Mouse (Mus musculus): ENCODE measurements at regions not wholly inside any gene's neighbourhood (a gene's known extent, or its start where the extent isn't known, plus 50 kb on each side); places are given as distances from the start of the nearest gene placed in this dataset.

- no peak for TF ChIP-seq RAD21 (IDR thresholded peaks at IDR 0.05; ENCODE audit: low read depth, low read length)
- TF ChIP-seq CTCF (IDR thresholded peaks at IDR 0.05 in 2 of 3, conservative IDR thresholded peaks at IDR 0.05 in 1 of 3; ENCODE audit: control insufficient read depth in 1 of 3, insufficient read depth in 1 of 3, low read depth in 2 of 3, low read length in 3 of 3, poor library complexity in 1 of 3, severe bottlenecking in 1 of 3): no peak
- no peak for TF ChIP-seq MYB (IDR thresholded peaks at IDR 0.05; ENCODE audit: low read depth, low read length)
- no peak for TF ChIP-seq MAX (IDR thresholded peaks at IDR 0.05; ENCODE audit: low read length)
- TF ChIP-seq NELFE (IDR thresholded peaks at IDR 0.05; ENCODE audit: low read depth, low read length): no peak
- TF ChIP-seq EP300 (IDR thresholded peaks at IDR 0.05; ENCODE audit: low read depth in 1 of 2, low read length in 2 of 2): no peak
- TF ChIP-seq TAL1 (IDR thresholded peaks at IDR 0.05; ENCODE audit: low read length): no peak
- TF ChIP-seq MAZ (IDR thresholded peaks at IDR 0.05; ENCODE audit: low read depth, low read length): no peak
- TF ChIP-seq ZC3H11A (IDR thresholded peaks at IDR 0.05; ENCODE audit: low read depth, low read length): no peak
- TF ChIP-seq POLR2AphosphoS5 (IDR thresholded peaks at IDR 0.05; ENCODE audit: borderline replicate concordance, low read depth, low read length): no peak
- TF ChIP-seq ZNF384 (IDR thresholded peaks at IDR 0.05; ENCODE audit: low read depth, low read length): no peak
- TF ChIP-seq GABPA (IDR thresholded peaks at IDR 0.05; ENCODE audit: low read depth, low read length): no peak
- no peak for TF ChIP-seq SMC3 (IDR thresholded peaks at IDR 0.05; ENCODE audit: low read depth, low read length)
Observed at GRCm38 (mm10) chr1:169086032-169086431, 445.2 kb downstream of the Nuf2 start.

All from MEL (cell line).